Mouse (Mus musculus): ENCODE data around the gene Pou6f1. TPM values are rescaled to one million over a fixed set of nuclear protein-coding genes. Genes with fewer than 3 reads are reported as not detected.

Pou6f1 gene
- total and polyA plus RNA-seq, 2 experiments, result 1.9 to 5.5 TPM

DNA sequence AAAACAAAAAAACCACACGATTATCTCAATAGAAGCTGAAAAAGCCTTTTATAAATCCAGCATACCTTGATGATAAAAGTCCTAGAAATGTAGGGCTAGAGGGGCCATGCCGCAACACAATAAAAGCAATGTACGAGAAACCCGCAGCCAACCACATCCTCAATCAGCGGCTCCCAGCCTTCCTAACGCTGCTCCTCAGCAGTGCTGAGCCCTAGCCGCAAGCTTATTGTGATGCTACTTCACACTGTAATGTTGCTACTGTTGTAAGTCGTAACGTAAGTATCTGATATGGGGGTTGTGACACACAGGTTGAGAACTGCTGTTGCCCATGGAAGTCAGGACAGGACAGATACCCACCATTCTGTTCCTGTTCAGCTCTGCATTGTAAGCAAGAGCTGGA, 60.4 kb downstream of the Pou6f1 start:
- WGBS, result 93% methylated on average over 9 of the region's 9 CpGs
- no peaks in the 10 kb centered on the region for H3K27me3 ChIP-seq (ENCODE audit: control insufficient read depth, insufficient read depth, low read length)
- peaks cover 7% of the 10 kb centered on the region; the same call in 1 of the 2 replicates for H3K79me2 ChIP-seq (ENCODE audit: control insufficient read depth, insufficient read depth, low read length)
- TF ChIP-seq POLR2A (IDR thresholded peaks at IDR 0.05; ENCODE audit: extremely low read depth, insufficient read depth, low read length) (no peak), CTCF (IDR thresholded peaks at IDR 0.05; ENCODE audit: low read depth, low read length) (no peak)
- no peak overlapping the region for H3K27ac ChIP-seq (replicated peaks; ENCODE audit: insufficient read depth, low read depth, low read length)
- no peak for DNase-seq (ENCODE audit: extremely low read depth, low read depth, low spot score)
- no peaks in the 10 kb centered on the region for H3K36me3 ChIP-seq (ENCODE audit: control insufficient read depth, insufficient read depth, low read length)
- H3K9ac ChIP-seq (ENCODE audit: low read depth, low read length), result no peak overlapping the region
- peaks cover 2% of the 10 kb centered on the region; the same call in 1 of the 2 replicates for H3K4me1 ChIP-seq (ENCODE audit: control insufficient read depth, insufficient read depth, low read length)
- no peak overlapping the region for H3K4me3 ChIP-seq (ENCODE audit: insufficient read depth, low read depth, low read length)

GRCm38 (mm10) chr15:100537913-100538312, 61.9 kb downstream of the Pou6f1 start:
- TF ChIP-seq POLR2A (IDR thresholded peaks at IDR 0.05; ENCODE audit: extremely low read depth, insufficient read depth, low read length), result no peak
- 0 out of 2 replicates have a peak, but pooled peaks have one; percentile 19 for TF ChIP-seq CTCF (IDR thresholded peaks at IDR 0.05; ENCODE audit: low read depth, low read length)
- Histone ChIP-seq H3K36me3 (ENCODE audit: control insufficient read depth, insufficient read depth, low read length) (no peaks in the 10 kb centered on the region), H3K27me3 (ENCODE audit: control insufficient read depth, insufficient read depth, low read length) (no peaks in the 10 kb centered on the region), H3K79me2 (ENCODE audit: control insufficient read depth, insufficient read depth, low read length) (peaks cover 7% of the 10 kb centered on the region; the same call in 1 of the 2 replicates), H3K27ac (replicated peaks; ENCODE audit: insufficient read depth, low read depth, low read length) (no peak overlapping the region), H3K9ac (ENCODE audit: low read depth, low read length) (no peak overlapping the region), H3K4me1 (ENCODE audit: control insufficient read depth, insufficient read depth, low read length) (peaks cover 2% of the 10 kb centered on the region; the same call in 1 of the 2 replicates), H3K4me3 (ENCODE audit: insufficient read depth, low read depth, low read length) (no peak overlapping the region)
- WGBS, result 84% methylated on average over 6 of the region's 6 CpGs
- peak; percentile 62 for DNase-seq (ENCODE audit: extremely low read depth, low read depth, low spot score)

GRCm38 (mm10) chr15:100527900-100528299, 71.9 kb downstream of the Pou6f1 start:
- WGBS, result 84% methylated on average over 5 of the region's 5 CpGs
- DNase-seq (ENCODE audit: extremely low read depth, low read depth, low spot score), result no peak
- Histone ChIP-seq H3K27ac (replicated peaks; ENCODE audit: insufficient read depth, low read depth, low read length) (no peak overlapping the region), H3K36me3 (ENCODE audit: control insufficient read depth, insufficient read depth, low read length) (peaks cover 4% of the 10 kb centered on the region; the same call in 1 of the 2 replicates), H3K4me1 (ENCODE audit: control insufficient read depth, insufficient read depth, low read length) (no peaks in the 10 kb centered on the region), H3K9ac (ENCODE audit: low read depth, low read length) (no peak overlapping the region), H3K79me2 (ENCODE audit: control insufficient read depth, insufficient read depth, low read length) (no peaks in the 10 kb centered on the region), H3K27me3 (ENCODE audit: control insufficient read depth, insufficient read depth, low read length) (no peaks in the 10 kb centered on the region), H3K4me3 (ENCODE audit: insufficient read depth, low read depth, low read length) (no peak overlapping the region)
- TF ChIP-seq POLR2A (IDR thresholded peaks at IDR 0.05; ENCODE audit: extremely low read depth, insufficient read depth, low read length) (no peak), CTCF (IDR thresholded peaks at IDR 0.05; ENCODE audit: low read depth, low read length) (no peak)

GRCm38 (mm10) chr15:100525405-100525804, 74.4 kb downstream of the Pou6f1 start:
- no peak for TF ChIP-seq CTCF (IDR thresholded peaks at IDR 0.05; ENCODE audit: low read depth, low read length)
- TF ChIP-seq POLR2A (IDR thresholded peaks at IDR 0.05; ENCODE audit: extremely low read depth, insufficient read depth, low read length), result no peak

More at GRCm38 (mm10) chr15:100525405-100525804, 74.4 kb downstream of the Pou6f1 start:
- Histone ChIP-seq H3K4me1 (ENCODE audit: control insufficient read depth, insufficient read depth, low read length) (no peaks in the 10 kb centered on the region), H3K9ac (ENCODE audit: low read depth, low read length) (no peak overlapping the region), H3K27ac (replicated peaks; ENCODE audit: insufficient read depth, low read depth, low read length) (no peak overlapping the region), H3K4me3 (ENCODE audit: insufficient read depth, low read depth, low read length) (no peak overlapping the region), H3K27me3 (ENCODE audit: control insufficient read depth, insufficient read depth, low read length) (no peaks in the 10 kb centered on the region), H3K36me3 (ENCODE audit: control insufficient read depth, insufficient read depth, low read length) (peaks cover 11% of the 10 kb centered on the region; the same call in 1 of the 2 replicates), H3K79me2 (ENCODE audit: control insufficient read depth, insufficient read depth, low read length) (no peaks in the 10 kb centered on the region)
- WGBS, result 96% methylated on average over 14 of the region's 14 CpGs
- DNase-seq (ENCODE audit: extremely low read depth, low read depth, low spot score), result no peak

Other genes starting within 250 kb of the Pou6f1 start
- not detected in 2 replicates for gene Methig1, start 246.8 kb downstream of the Pou6f1 start, total RNA-seq (2014; rRNA removed)
- gene Methig1, start 246.8 kb downstream of the Pou6f1 start, polyA plus RNA-seq (2012; rRNA removed), result 0.15 TPM in 1 of 2 replicates, not detected in the other
- gene Mettl7a2, start 246.8 kb downstream of the Pou6f1 start, total RNA-seq (2014; rRNA removed), result 0.13 TPM in 1 of 2 replicates, not detected in the other
- 0.05 and 0.18 TPM in 2 replicates for gene Mettl7a2, start 246.8 kb downstream of the Pou6f1 start, polyA plus RNA-seq (2012; rRNA removed)
- not detected in 2 replicates for gene Higd1c, start 235.4 kb downstream of the Pou6f1 start, total RNA-seq (2014; rRNA removed)
- not detected in 2 replicates for gene Higd1c, start 235.4 kb downstream of the Pou6f1 start, polyA plus RNA-seq (2012; rRNA removed)
- not detected in 2 replicates for gene Gm5475, start 177.8 kb downstream of the Pou6f1 start, total RNA-seq (2014; rRNA removed)
- gene Gm5475, start 177.8 kb downstream of the Pou6f1 start, polyA plus RNA-seq (2012; rRNA removed), result not detected in 2 replicates
- gene Slc11a2, start 174.9 kb downstream of the Pou6f1 start, total RNA-seq (2014; rRNA removed), result 14.5 and 22.3 TPM in 2 replicates
- 23.2 and 25.2 TPM in 2 replicates for gene Slc11a2, start 174.9 kb downstream of the Pou6f1 start, polyA plus RNA-seq (2012; rRNA removed)
- gene Letmd1, start 131.0 kb downstream of the Pou6f1 start, total RNA-seq (2014; rRNA removed), result 18.7 and 21.1 TPM in 2 replicates
- 38.7 and 39.9 TPM in 2 replicates for gene Letmd1, start 131.0 kb downstream of the Pou6f1 start, polyA plus RNA-seq (2012; rRNA removed)
- gene Csrnp2, start 104.5 kb downstream of the Pou6f1 start, total RNA-seq (2014; rRNA removed), result 0.92 and 1.1 TPM in 2 replicates
- 0.78 and 1.1 TPM in 2 replicates for gene Csrnp2, start 104.5 kb downstream of the Pou6f1 start, polyA plus RNA-seq (2012; rRNA removed)
- 4.0 and 5.9 TPM in 2 replicates for gene Tfcp2, start 48.0 kb downstream of the Pou6f1 start, total RNA-seq (2014; rRNA removed)
- 3.9 and 5.8 TPM in 2 replicates for gene Tfcp2, start 48.0 kb downstream of the Pou6f1 start, polyA plus RNA-seq (2012; rRNA removed)
- gene Dazap2, start 15.4 kb upstream of the Pou6f1 start, total RNA-seq (2014; rRNA removed), result 50.3 and 60.2 TPM in 2 replicates
- 395 and 460 TPM in 2 replicates for gene Dazap2, start 15.4 kb upstream of the Pou6f1 start, polyA plus RNA-seq (2012; rRNA removed)
- 13.0 and 14.9 TPM in 2 replicates for gene Smagp, start 37.0 kb upstream of the Pou6f1 start, total RNA-seq (2014; rRNA removed)
- 57.0 and 80.1 TPM in 2 replicates for gene Smagp, start 37.0 kb upstream of the Pou6f1 start, polyA plus RNA-seq (2012; rRNA removed)
- 1.0 and 4.0 TPM in 2 replicates for gene Bin2, start 69.6 kb upstream of the Pou6f1 start, total RNA-seq (2014; rRNA removed)
- 1.4 and 4.0 TPM in 2 replicates for gene Bin2, start 69.6 kb upstream of the Pou6f1 start, polyA plus RNA-seq (2012; rRNA removed)
- gene Cela1, start 87.9 kb upstream of the Pou6f1 start, total RNA-seq (2014; rRNA removed), result 54.6 and 199 TPM in 2 replicates
- 58.3 and 69.1 TPM in 2 replicates for gene Cela1, start 87.9 kb upstream of the Pou6f1 start, polyA plus RNA-seq (2012; rRNA removed)
- 0.46 and 0.87 TPM in 2 replicates for gene Galnt6, start 129.4 kb upstream of the Pou6f1 start, total RNA-seq (2014; rRNA removed)
- 0.20 and 0.42 TPM in 2 replicates for gene Galnt6, start 129.4 kb upstream of the Pou6f1 start, polyA plus RNA-seq (2012; rRNA removed)
- gene Slc4a8, start 161.8 kb upstream of the Pou6f1 start, total RNA-seq (2014; rRNA removed), result 0.18 and 1.1 TPM in 2 replicates
- gene Slc4a8, start 161.8 kb upstream of the Pou6f1 start, polyA plus RNA-seq (2012; rRNA removed), result 0.16 and 0.29 TPM in 2 replicates